Mouse (Mus musculus): Measurements from ENCODE around the gene Khdc1c. TPM values are rescaled to one million over a fixed set of nuclear protein-coding genes. Genes with fewer than 3 reads are reported as not detected.

Gene Khdc1c
- total RNA-seq, 2 experiments from 2014 or later = not detected

Other genes with a start within 250 kb of the Khdc1c start
- 0.73 and 1.2 TPM in 2 replicates for gene Tmem14a, start 149.8 kb upstream of the Khdc1c start, total RNA-seq (2015)
- gene Tmem14a, start 149.8 kb upstream of the Khdc1c start, total RNA-seq (2017) = 0.73 and 0.95 TPM in 2 replicates
- gene Gsta3, start 127.7 kb upstream of the Khdc1c start, total RNA-seq (2015) = not detected in 2 replicates
- not detected in 2 replicates for gene Gsta3, start 127.7 kb upstream of the Khdc1c start, total RNA-seq (2017)
- 0.16 and 0.27 TPM in 2 replicates for gene Khdc1a, start 18.7 kb upstream of the Khdc1c start, total RNA-seq (2015)
- 0.04 and 0.81 TPM in 2 replicates for gene Khdc1a, start 18.7 kb upstream of the Khdc1c start, total RNA-seq (2017)
- gene Khdc1b, start 15.2 kb downstream of the Khdc1c start, total RNA-seq (2015) = not detected in 2 replicates
- gene Khdc1b, start 15.2 kb downstream of the Khdc1c start, total RNA-seq (2017) = not detected in 2 replicates